Mouse (Mus musculus) adrenal gland (tissue): ENCODE data around the gene Ehmt1.

Source experiments
- intact Hi-C: fragments of 180-260 bp; cut with DNase I; formaldehyde crosslinking; loops from one replicate; pipeline ENCODE4 v1.15.1; 2025
- microRNA-seq, 2 experiments: library from miRNA; unstranded; fragments of <30 nt; microRNA quantifications; one replicate each; pipeline ENCODE4; 2019

Gene Ehmt1

DNA sequence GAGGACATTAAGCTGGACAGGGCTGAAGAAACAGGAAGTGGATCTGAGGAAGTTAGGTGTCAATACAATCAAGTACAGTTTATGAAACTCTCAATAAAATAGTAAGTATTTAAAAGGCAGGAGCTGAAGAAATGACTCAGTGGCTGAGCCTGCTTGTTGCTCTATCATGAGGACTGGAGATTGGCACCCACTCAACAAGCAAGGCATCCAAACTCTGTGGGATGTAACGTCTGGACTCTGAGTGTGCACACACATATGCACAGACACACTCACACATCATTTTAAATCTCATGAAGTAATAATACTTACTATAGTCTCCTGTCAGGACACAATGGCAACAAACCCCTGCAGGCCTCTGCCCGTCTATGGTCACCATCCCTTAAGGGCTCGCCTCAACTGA is 112.4 kb downstream of the Ehmt1 start:
- intact Hi-C loops: no loop called here

DNA sequence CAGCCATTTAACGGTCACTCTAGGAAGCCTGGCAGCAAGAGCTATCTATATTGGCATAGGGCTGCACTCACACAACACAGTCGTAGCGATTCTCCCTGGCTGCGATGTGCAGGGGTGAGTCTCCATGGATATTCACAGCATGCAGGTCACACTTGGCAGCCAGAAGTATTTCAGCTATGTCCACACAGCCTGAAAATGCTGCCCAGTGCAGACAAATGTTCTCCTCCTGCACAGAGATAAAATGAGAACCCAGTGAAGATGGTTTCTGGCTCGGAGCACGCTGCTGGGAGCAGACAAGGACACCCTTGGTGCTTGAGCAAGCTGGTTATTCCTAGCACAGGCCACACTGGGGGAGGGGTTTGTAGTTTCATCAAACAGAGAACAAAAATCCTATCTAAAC is 113.3 kb downstream of the Ehmt1 start:
- intact Hi-C loops: no loop called here

- intact Hi-C loops: no loop called here
Observed at GRCm38 (mm10) chr2:24805621-24806020, 113.8 kb downstream of the Ehmt1 start.

GRCm38 (mm10) chr2:24796833-24797457 is 122.5 kb downstream of the Ehmt1 start:
- intact Hi-C loops: no loop called here

GRCm38 (mm10) chr2:24787250-24787649 is 132.2 kb downstream of the Ehmt1 start:
- intact Hi-C loops: no loop called here

DNA sequence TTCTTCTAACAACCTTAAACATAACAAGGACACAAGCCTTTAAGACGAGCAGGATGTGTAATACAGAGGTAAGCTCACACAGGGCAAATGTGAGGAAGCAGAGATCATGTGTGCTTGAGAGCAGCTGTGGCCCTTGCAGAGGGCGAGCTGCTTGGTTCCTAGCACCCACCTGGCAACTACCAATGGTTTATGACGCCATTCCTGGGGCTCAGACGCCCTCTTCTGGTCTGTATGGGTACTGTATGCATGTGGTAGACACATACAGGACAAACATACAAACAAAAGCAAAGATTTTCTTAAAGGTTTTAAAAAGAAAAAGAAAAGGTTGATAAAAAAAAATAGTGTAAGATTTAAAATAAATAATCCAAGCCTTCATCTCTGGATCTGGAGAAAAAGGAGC is 138.2 kb downstream of the Ehmt1 start:
- intact Hi-C loops: no loop called here

- intact Hi-C loops: no loop called here
Observed at GRCm38 (mm10) chr2:24776831-24777230, 142.6 kb downstream of the Ehmt1 start.

- intact Hi-C loops: no loop called here
Observed at GRCm38 (mm10) chr2:24775951-24776587, 143.3 kb downstream of the Ehmt1 start.

DNA sequence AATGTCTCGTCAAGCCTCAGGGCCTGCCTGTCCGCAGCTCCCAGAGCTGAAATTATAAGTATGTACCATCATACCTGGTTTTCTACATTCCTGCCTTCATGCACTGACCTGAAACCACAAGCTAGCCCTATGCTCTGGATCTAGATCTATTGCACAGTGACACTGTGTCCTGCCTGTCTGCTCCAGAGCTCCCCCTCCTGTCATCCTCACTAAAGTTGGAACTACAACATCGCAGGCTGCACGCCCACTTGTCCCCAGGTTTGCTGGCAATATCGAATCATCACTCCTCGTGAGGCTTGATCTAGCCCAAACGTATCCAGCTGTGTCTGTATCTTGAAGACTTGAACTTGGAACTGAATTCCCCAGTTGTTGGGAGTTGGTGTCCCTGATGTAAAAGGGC is 144.6 kb downstream of the Ehmt1 start:
- intact Hi-C loops: no loop called here

- intact Hi-C loops: no loop called here
Observed at GRCm38 (mm10) chr2:24770861-24771260, 148.6 kb downstream of the Ehmt1 start.

- intact Hi-C loops: no loop called here
Observed at GRCm38 (mm10) chr2:24763115-24763557, 156.3 kb downstream of the Ehmt1 start, which contains the start of gene Cacna1b. Gene Cacna1b, minus strand, starts transcription at chr2:24763152.

GRCm38 (mm10) chr2:24762446-24762960 is 156.9 kb downstream of the Ehmt1 start:
- intact Hi-C loops: no loop called here

DNA sequence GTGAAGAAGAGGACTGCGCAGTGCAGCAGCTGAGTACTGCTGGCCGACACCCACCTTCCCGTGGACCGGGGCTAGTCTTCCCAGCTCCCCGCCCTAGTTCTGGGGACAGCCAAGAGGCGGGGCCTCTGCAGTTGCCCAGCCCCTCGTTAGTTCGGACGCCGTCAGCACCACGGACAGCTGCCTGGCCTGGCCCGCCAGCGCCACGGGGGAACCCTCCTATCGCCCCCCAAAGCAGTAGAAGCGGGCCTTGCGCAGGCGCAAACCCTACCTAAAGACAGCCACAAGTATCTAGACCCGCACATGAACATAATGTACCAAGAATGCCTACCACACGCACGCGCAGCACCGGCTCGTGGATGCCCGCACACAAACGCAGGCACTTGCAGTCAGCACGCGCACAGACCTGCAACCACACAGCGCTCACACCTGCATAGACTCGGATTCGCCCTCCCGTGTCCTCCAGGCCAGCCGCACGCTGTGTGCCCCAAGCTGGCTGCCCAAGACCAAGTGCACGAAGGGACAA is 157.4 kb downstream of the Ehmt1 start:
- intact Hi-C loops: no loop called here

DNA sequence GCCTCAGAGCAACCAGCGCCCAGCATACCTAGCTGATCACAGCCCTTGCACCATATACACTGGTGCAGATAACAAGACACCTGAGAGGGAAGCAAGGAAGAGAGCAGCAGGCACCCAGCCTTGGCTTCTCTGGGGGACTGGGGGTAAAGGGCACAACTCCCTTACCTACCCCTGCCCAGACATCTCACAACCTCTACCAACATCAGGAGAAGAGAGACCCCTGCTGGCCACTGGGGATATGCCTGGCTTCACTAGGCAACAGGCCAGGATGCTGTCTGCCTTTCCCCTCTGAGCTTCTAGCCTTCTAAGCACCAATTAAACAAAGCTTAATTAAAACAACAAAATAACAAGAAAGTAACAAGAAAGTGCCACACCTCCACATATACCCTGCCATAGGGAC is 164.1 kb downstream of the Ehmt1 start:
- intact Hi-C loops: loop anchor here (2.0 kb wide), 1 partner anchor 180 kb away; no protein-coding TSS in a partner anchor

- intact Hi-C loops: no loop called here
Observed at GRCm38 (mm10) chr2:24752599-24752998, 166.8 kb downstream of the Ehmt1 start.

- intact Hi-C loops: no loop called here
Observed at GRCm38 (mm10) chr2:24750051-24750450, 169.4 kb downstream of the Ehmt1 start.

GRCm38 (mm10) chr2:24747878-24748277 is 171.5 kb downstream of the Ehmt1 start:
- intact Hi-C loops: no loop called here

Small RNA genes within 50 kb of the gene (microRNA-seq; reads per million reads assigned to microRNA genes)
- 0 reads per million in 2 experiments for gene Gm22875
